Mouse (Mus musculus): ENCODE data around the gene Ifne.
"Not testable (repeated sequence)": the region's sequence is repeated elsewhere in the genome, so short reads cannot be mapped to it uniquely, and the experiment has no call there.

Ifne gene

DNA sequence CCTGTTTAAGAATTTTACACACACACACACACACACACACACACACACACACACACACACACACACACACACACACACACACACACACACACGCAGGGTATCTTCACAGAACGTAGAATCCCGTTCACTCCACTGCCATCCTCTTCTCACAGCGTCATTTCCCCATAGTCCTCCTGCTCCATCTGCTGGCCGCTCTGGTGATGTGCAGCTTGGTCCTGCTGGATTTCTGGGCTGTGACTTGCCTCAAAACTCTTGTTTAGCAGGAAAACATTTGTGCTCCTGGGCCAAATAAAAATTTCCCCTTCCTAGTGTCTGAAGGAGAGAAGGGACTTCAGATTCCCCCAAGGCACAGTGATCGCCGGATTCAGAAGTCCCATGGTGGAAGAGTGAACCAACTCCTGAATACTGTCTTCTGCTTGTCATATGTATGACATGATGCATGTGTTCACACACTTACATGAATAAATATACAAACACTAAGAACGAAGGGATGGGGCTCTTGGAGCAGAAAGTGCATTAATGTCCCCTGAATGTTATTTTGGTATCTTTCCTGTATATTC is 12.6 kb downstream of the Ifne start:
- DNase-seq = peak; percentile 60

DNA sequence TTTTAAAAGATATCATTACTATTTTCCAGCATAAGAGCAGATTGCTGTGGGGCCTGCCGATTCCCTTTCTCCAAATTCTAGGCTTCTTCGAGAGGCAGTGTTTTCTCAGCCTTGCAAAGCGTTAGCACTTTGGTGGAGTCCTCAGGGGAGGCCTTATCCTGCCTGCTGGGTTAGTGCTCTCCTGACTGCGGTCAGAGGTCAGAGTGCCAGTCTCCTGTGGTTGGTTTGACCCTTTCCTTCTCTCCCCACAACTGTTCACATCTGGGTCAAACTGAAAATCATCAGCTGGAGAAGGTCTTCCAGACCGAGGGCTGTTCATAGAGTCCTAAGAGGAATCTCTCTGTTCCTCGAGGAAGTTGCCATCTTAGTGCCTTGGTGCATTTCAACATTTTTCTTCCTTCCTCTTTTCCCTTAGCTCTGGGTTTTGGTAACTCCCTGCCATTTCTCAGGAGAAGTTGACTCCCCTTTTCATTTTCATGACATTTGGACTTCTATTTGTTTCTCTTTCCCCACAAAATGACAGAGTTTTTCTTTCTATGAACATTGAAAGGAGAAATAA is 14.9 kb downstream of the Ifne start:
- no peak for DNase-seq

DNA sequence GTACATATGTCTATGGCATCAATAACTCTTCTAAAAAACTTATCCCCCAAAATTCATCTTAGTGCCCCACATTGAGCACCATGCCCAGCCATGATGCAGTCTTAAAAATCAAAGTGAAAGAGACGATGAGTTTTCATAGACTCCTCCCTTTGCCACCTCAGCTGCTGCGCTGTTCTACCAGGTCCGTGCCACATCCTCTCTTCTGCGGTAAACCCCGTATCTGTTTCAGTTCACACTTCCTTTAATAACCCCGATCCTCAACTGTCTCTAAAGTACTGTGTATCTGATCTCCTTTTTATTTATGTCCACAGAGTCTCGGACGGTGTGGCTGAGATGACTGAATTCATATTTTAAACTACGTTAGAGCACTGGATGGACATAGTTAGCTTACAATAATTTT is 15.4 kb downstream of the Ifne start:
- DNase-seq = no peak

DNA sequence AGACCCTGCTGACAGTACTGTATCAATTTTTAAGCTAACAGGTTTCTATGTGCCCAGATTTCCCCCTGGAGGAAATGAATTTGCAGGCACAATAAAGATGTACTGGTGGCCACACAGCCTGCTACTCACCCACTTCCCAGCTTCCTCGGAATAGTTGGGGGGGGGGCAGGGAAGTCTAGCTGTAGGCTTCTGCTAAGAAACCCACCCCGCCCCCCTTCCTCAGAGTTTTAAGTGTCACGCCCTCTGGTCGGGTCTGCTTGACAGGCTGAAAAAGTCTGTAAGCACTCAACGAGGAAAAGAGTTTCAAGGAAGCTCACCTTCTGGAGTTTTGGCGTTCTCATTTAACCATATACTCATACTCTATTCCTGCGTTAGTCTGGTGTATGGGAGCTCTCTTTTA is 16.7 kb downstream of the Ifne start:
- no peak for DNase-seq

DNA sequence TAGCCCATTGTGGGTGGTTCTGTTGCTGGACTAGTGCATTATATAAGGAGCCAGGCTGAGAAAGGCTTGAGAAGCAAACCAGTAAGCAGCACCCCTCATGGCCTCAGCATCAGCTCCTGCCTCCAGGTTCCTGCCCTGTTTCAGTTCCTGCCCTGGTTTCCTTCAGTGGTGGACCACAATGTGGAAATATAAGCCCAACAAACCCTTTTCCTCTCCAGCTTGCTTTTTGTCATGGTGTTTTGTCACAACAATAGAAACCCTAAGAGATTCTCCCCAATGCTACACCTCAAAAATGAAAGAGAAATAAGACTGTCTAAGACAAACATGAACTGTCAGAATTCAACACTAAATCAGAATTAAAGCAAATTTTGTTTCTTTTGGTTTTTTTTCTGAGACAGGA is 20.8 kb downstream of the Ifne start:
- DNase-seq = no peak

DNA sequence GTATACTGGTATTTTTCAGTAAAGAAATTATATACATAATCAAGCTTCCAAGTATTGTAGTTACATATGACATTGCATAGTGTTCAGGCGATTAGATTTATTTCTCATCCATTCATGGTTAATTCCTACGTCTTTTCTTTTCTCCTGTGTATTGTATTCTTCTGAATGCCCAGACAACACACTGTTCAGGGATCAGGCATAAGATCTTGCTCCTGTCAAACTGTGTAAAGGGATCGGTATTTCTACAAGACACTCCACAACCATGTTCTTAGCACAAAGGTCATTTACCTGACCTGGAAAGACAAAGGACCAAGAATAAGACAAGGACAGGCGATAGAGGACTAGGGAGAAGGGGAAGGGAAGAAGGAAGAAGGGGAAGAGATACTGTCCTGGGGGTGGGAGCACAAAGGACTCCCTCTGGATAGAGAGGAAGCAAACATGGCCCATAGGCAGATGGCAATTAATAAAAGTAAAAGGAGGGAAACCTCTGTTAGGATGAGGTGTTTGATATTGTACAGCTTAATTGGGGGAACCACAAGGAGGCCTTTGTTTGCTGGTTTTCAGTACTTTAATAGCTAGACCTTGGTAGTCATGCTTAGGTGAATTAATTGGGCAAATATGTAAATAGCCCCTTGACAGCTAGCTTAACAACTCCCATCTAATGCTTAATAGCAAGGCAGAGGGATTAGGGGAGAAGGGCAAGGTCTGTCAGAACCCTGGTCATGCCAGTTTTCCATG is 28.8 kb downstream of the Ifne start:
- DNase-seq = no peak

DNA sequence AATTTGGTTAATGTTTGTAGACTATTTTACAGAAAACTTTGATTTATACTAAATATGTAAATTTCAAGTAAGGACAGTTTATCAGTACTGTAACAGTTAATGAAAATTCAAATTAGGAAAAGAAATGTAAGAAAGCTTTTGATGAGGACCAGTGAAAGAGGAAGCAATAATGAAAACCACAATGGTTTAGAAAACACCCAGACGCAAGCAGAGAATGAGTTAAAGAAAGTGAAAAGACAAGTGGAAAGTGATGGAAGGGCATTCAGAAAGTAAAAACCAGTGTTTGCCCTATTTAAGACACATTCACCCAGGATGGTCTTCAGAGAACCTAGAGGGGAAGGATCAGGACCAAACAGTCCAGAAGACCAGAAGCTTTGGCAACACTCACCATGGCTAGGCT is 30.3 kb downstream of the Ifne start, which contains the start of gene Ifna1:
Gene Ifna1 (plus strand): TSS at position 390 of the 400 bp plus-strand sequence.
- DNase-seq = no peak

DNA sequence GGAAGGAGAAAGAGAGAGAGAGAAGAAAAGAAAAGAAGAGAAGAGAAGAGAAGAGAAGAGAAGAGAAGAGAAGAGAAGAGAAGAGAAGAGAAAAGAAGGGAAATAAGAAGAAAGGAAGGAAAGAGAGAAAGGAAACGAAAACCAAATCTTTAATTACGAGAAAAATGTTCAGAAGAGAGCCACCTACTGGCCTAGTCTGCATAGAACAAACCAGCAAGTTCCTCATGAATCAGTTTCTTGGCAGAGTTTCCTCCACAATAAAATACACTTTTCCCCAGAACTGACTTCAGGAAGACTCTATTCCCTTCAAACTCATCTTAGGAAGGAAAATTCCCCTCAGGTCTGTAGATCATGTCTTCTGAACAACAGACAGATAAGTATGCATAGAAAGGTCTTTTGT is 34.7 kb downstream of the Ifne start:
- no peak for DNase-seq

DNA sequence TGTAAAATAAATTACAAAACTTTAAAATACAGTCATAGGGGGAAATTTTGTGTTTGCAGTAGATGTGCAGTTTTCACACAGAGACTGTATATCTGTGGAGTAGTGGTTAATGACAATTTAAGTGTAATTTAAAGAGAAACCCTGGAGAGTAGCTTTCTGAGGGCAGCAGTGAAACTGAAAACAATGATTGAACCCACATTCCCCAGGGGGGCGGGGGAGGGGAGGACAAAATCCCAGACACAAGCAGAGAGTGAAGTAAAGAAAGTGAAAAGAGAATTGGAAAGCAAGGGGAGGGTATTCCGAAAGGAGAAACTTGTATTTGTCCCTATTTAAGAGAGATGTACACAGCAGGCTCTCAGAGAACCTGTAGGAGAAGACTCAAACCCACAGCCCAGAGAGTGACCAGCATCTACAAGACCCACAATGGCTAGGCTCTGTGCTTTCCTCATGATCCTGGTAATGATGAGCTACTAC is 38.5 kb downstream of the Ifne start, which contains the start of gene Ifna4:
Gene Ifna4 (plus strand): TSS at position 424 of the 474 bp plus-strand sequence.
- DNase-seq = no peak

DNA sequence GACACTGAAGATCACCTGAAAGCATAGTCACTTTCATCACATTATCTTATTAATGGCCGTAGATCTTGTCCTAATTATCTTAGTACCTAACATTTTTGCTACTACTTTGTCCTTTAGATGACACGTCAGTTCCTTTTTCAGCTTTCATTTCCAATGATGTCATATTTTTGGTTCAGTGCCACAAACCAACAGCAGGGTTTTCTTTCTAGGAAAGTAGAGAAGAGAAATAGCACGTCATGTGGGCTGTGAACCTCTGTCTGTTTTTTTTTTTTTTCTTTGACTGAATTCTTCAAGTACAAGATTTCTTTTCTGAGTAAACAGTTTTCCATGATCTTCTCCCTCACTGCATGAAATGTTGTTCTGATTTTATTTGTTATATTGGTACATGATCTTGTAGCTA is 39.9 kb downstream of the Ifne start:
- DNase-seq = no peak

DNA sequence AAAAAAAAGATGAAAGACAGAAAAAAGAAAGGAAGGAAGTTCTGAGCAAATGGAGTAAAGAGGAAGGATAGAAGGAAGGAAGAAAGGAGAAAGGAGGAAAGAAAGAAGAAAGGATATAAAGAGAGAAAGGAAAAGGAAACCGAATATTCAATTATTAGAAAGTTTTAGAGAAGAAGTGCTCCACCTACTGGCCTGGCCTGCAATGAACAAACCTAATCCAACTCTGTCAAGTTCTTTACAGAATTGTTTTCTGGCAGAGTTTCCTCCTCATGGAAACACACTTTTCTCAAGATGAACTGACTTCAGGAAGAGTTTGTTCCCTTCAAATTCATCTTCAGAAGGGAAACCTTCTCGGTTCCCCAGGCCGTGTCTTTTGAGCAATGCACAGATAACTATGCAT is 41.2 kb downstream of the Ifne start:
- DNase-seq = no peak

DNA sequence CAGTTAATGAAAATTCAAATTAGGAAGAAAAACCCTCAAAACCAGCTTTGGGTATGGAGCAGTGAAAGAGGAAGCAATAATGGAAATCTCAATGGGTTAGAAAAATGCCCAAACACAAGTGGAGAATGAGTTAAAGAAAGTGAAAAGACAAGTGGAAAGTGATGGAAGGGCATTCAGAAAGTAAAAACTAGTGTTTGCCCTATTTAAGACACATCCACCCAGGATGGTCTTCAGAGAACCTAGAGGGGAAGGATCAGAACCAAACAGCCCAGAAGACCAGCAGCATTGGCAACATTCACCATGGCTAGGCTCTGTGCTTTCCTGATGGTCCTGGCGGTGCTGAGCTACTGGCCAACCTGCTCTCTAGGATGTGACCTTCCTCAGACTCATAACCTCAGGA is 44.8 kb downstream of the Ifne start, which contains the start of gene Ifna5:
Gene Ifna5 (plus strand): TSS at position 301 of the 400 bp plus-strand sequence.
- not testable (repeated sequence) for DNase-seq

DNA sequence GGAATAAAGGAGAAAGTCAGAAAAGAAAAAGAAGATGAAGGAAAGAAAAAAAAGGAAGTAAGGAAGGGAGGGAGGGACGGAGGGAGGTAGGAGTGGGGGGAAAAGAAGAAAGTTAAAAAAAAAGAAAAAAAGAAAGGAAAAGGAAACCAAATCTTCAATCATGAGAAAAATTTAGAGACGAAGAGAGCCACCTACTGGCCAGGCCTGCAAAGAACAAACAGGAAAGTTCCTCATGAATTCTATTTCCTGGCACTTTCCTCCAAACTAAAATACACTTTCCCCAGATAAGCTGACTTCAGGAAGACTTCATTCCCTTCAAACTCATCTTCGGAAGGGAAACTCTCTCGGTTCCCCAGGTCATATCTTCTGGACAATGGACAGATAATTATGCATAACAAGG is 49.5 kb downstream of the Ifne start:
- DNase-seq = no peak
